Comparison of ENCODE assay signal across 20 mouse cellular contexts in genomic region chr3:27269151-27269550, GRCm38 (mm10). TPM values are rescaled to one million over a fixed set of nuclear protein-coding genes. Genes with fewer than 3 reads are reported as not detected.
A peak's percentile ranks its signal among the peaks of the same experiment; 100 is the strongest.
DNase-seq lines count a peak whose midpoint lies in the region; ATAC-seq and TF ChIP-seq lines count a peak whose summit lies in the region.
"Had no signal": no experiment of that assay in that cellular context is flagged by ENCODE, and none has a peak within 500 bp of the region (broad histone marks: within the 10 kb centered on the region; RNA-seq: fewer than 3 reads in every experiment).

No protein-coding gene starts in this region.

- no peak for TF ChIP-seq POLR2A in heart, adult 2 months (IDR thresholded peaks at IDR 0.05; ENCODE audit: insufficient read depth, low read depth, low read length)

- no peak overlapping the region for H3K4me2 ChIP-seq in kidney, embryonic 16.5 days (replicated peaks; ENCODE audit: low read depth, low read length)
- no peak overlapping the region for H3K4me2 ChIP-seq in lung, embryonic 16.5 days (ENCODE audit: low read depth, low read length)
- H3K4me2 ChIP-seq: embryonic facial prominence, embryonic 13.5 days; forebrain, embryonic 12.5 days; heart, embryonic 15.5 days; hindbrain, embryonic 14.5 days had no signal

- no peak overlapping the region for H3K9ac ChIP-seq in heart, adult 2 months (ENCODE audit: low read depth, low read length)
- H3K9ac ChIP-seq in kidney, embryonic 16.5 days (replicated peaks; ENCODE audit: low read length) = no peak overlapping the region
- H3K9ac ChIP-seq in lung, embryonic 16.5 days (ENCODE audit: low read length) = no peak overlapping the region
- H3K9ac ChIP-seq: embryonic facial prominence, embryonic 13.5 days; forebrain, embryonic 12.5 days; heart, embryonic 15.5 days; hindbrain, embryonic 14.5 days had no signal

- peak overlapping the region; percentile 51; the same call in 1 of the 2 replicates for H3K27ac ChIP-seq in heart, adult 2 months
- peak overlapping the region; percentile 80; the same call in 1 of the 2 replicates for H3K27ac ChIP-seq in kidney, embryonic 16.5 days (ENCODE audit: low read length)
- peak overlapping the region; percentile 84 for H3K27ac ChIP-seq in lung, embryonic 16.5 days (ENCODE audit: low read length)
- H3K27ac ChIP-seq: embryonic facial prominence, embryonic 13.5 days; forebrain, embryonic 12.5 days; heart, embryonic 10.5 days; hindbrain, embryonic 10.5 days; hindbrain, embryonic 14.5 days had no signal

- WGBS in heart, adult 2 months = 39% methylated on average over 4 of the region's 4 CpGs
- 55% methylated on average over 4 of the region's 4 CpGs for WGBS in kidney, embryonic 16.5 days
- WGBS in lung, embryonic 16.5 days = 33% methylated on average over 4 of the region's 4 CpGs

- no peaks in the 10 kb centered on the region for H3K27me3 ChIP-seq in heart, adult 2 months (ENCODE audit: control insufficient read depth, insufficient read depth, low read length)
- H3K27me3 ChIP-seq in kidney, embryonic 16.5 days (ENCODE audit: insufficient read depth, low read length) = no peaks in the 10 kb centered on the region
- no peaks in the 10 kb centered on the region for H3K27me3 ChIP-seq in lung, embryonic 16.5 days (ENCODE audit: control insufficient read depth, insufficient read depth, low read depth, low read length)
- H3K27me3 ChIP-seq: embryonic facial prominence, embryonic 13.5 days; forebrain, embryonic 12.5 days; heart, embryonic 15.5 days had no signal

- no peak overlapping the region for H3K4me3 ChIP-seq in heart, adult 2 months
- no peak overlapping the region for H3K4me3 ChIP-seq in kidney, embryonic 16.5 days (ENCODE audit: low read length)
- H3K4me3 ChIP-seq in lung, embryonic 16.5 days (ENCODE audit: low read length) = no peak overlapping the region
- H3K4me3 ChIP-seq: embryonic facial prominence, embryonic 13.5 days; forebrain, embryonic 12.5 days; heart, embryonic 10.5 days; heart, embryonic 15.5 days; hindbrain, embryonic 10.5 days had no signal

- no peak for ATAC-seq in kidney, embryonic 16.5 days (ENCODE audit: low FRiP score, low TSS enrichment)
- peak; percentile 58 for ATAC-seq in lung, embryonic 16.5 days (ENCODE audit: low read depth)
- ATAC-seq: forebrain, embryonic 16.5 days had no signal

- H3K4me1 ChIP-seq in heart, adult 2 months (ENCODE audit: control insufficient read depth, insufficient read depth, low read length) = peaks cover 9% of the 10 kb centered on the region
- peaks cover 31% of the 10 kb centered on the region for H3K4me1 ChIP-seq in kidney, embryonic 16.5 days (ENCODE audit: insufficient read depth, low read length)
- peaks cover 13% of the 10 kb centered on the region for H3K4me1 ChIP-seq in lung, embryonic 16.5 days (replicated peaks; ENCODE audit: control insufficient read depth, insufficient read depth, low read length)
- H3K4me1 ChIP-seq: embryonic facial prominence, embryonic 13.5 days had no signal

- no peaks in the 10 kb centered on the region for H3K9me3 ChIP-seq in kidney, embryonic 16.5 days (ENCODE audit: low read length)
- no peaks in the 10 kb centered on the region for H3K9me3 ChIP-seq in lung, embryonic 16.5 days (ENCODE audit: control insufficient read depth, low read length)
- H3K9me3 ChIP-seq: embryonic facial prominence, embryonic 13.5 days; forebrain, embryonic 12.5 days; heart, embryonic 10.5 days; heart, embryonic 15.5 days; hindbrain, embryonic 10.5 days had no signal

- intact Hi-C loops in heart, adult 2 months (cut with DNase I) = no loop called here

- TF ChIP-seq CTCF in heart, adult 2 months (IDR thresholded peaks at IDR 0.05) = no peak

- no peak for TF ChIP-seq EP300 in heart, adult 2 months (IDR thresholded peaks at IDR 0.05; ENCODE audit: insufficient read depth, low read depth, low read length)

- H3K79me2 ChIP-seq in heart, adult 2 months (replicated peaks; ENCODE audit: control insufficient read depth, insufficient read depth, low read length) = no peaks in the 10 kb centered on the region

- DNase-seq in heart, adult 2 months = no peak
- no peak for DNase-seq in heart, adult 18-20 months
- no peak for DNase-seq in kidney, adult 8-10 months
- DNase-seq in lung, postnatal 14 days = no peak
- peak; percentile 40 for DNase-seq in lung, postnatal 36 days
- DNase-seq: adrenal gland, postnatal 10 days; cerebellum, adult 11-12 months; cerebellum, adult 9-11 months; cerebellum, postnatal 36 days; gastrocnemius, postnatal 10 days had no signal

- H3K36me3 ChIP-seq in heart, adult 2 months (ENCODE audit: control insufficient read depth, insufficient read depth, low read length) = no peaks in the 10 kb centered on the region
- H3K36me3 ChIP-seq in kidney, embryonic 16.5 days (ENCODE audit: insufficient read depth, low read length) = no peaks in the 10 kb centered on the region
- no peaks in the 10 kb centered on the region for H3K36me3 ChIP-seq in lung, embryonic 16.5 days (ENCODE audit: control insufficient read depth, insufficient read depth, low read length)
- H3K36me3 ChIP-seq: embryonic facial prominence, embryonic 13.5 days; forebrain, embryonic 12.5 days; heart, embryonic 10.5 days; heart, embryonic 15.5 days; hindbrain, embryonic 10.5 days had no signal

RNA-seq across cellular contexts. Expression of gene Tnfsf10, which starts 47.7 kb away (rescaled TPM):
- total RNA-seq in heart, adult 2 months (2021) = 10 to 100 TPM in 1 of 2 experiments, 1 to 10 TPM in 1; 6.3 to 10.4 TPM
- 4.2 and 8.5 TPM in 2 replicates for polyA plus RNA-seq in heart, adult 2 months (2012; rRNA removed)
- total RNA-seq in heart, adult 18-20 months (2021) = 10 to 100 TPM in 1 of 2 experiments, 1 to 10 TPM in 1; 6.3 to 10.0 TPM
- 0.81 and 0.95 TPM in 2 replicates for polyA plus RNA-seq in kidney, embryonic 16.5 days (2015; fragmentation: Nextera tagmentation; extraction: Ambion mirVana)
- polyA plus RNA-seq in lung, embryonic 16.5 days (2015; fragmentation: Nextera tagmentation; extraction: Ambion mirVana) = 3.6 and 4.1 TPM in 2 replicates
- polyA plus RNA-seq: C2C12; forebrain, embryonic 12.5 days; heart, embryonic 10.5 days had no signal
